Mouse (Mus musculus) retina, adult 2 months (tissue): ENCODE data around the gene Clca3a2.
A peak's percentile ranks its signal among the peaks of the same experiment; 100 is the strongest.
"Not testable (repeated sequence)": the region's sequence is repeated elsewhere in the genome, so short reads cannot be mapped to it uniquely, and the experiment has no call there.

Experiments
- DNase-seq: peaks from one replicate; pipeline ENCODE4 v3.0.0-alpha.2; 2012; ENCODE audit warnings: low read depth, low spot score

Gene Clca3a2

GRCm38 (mm10) chr3:144819219-144819618 lies at the start of gene Clca3a2:
TSS of gene Clca3a2 (minus strand) at chr3:144819494.
- DNase-seq: not testable (repeated sequence)

DNA sequence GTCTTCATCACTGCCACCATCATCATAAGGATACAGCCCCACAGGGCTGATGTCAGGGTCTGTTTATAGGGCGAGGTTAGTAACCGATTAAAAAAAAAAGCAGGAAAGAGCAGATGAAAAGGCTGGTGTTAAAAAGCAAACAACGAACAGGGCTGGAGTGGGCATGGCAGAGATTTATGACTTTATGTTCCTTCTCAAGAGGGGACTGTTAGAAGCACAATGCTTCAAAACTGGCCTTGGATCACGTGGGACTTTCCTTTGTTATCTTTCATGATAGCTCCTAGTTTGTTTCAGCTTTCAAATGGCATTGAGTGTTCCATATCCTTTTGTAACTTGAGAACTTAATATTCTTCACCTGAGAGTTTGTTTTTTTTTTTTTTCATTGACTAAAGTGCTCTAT lies 30.3 kb upstream of the Clca3a2 start:
- DNase-seq: no peak

DNA sequence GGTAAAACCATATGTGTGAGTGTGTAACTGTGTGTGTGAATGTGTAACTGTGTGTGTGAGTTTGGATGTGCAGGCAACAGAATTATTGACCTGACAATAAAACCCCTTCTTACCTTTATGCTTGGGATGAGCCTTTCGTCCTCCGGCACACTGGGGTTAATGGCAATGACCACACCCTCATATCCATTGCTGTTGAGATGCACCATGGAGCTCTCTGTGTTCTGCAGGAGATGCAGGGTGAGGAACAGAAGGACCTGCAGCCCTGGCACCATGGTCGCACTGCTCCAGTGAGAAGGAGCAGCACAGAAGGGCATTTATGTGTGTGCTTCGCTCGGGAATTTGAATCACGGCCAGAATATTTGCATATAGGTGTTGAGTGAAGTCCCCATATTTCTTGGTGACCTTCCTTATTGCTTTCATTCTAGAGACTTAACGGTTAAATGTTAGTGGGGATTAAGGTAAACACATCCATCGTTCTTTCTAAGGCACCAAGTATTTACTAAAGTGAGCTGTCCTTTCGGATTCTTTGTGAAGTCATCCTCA lies 29.8 kb upstream of the Clca3a2 start, which contains the start of gene Clca3b:
Clca3b (minus strand) TSS at position 344 of the 543 bp plus-strand sequence.
- DNase-seq: not testable (repeated sequence)

GRCm38 (mm10) chr3:144827257-144827656 lies 8.0 kb upstream of the Clca3a2 start:
- no peak for DNase-seq

DNA sequence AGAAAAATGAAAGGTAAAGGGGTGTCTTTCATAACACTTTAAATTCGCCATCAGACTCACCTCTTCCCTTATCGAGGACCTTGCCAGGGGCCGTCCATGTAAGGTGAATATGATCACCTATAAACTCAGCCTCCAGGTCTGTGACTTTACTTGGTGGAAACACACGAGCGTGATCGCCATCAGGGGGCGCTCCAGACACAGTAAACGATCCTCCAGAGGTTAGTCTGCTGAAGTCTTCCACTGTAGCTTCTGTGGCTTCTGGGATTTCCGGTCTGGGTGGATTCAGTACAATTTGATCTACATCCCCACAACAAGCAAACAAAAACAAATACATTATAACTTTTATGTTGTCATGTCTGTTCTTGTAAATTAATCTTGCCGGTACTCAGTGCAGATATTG lies 5.9 kb upstream of the Clca3a2 start:
- peak; percentile 50 for DNase-seq

DNA sequence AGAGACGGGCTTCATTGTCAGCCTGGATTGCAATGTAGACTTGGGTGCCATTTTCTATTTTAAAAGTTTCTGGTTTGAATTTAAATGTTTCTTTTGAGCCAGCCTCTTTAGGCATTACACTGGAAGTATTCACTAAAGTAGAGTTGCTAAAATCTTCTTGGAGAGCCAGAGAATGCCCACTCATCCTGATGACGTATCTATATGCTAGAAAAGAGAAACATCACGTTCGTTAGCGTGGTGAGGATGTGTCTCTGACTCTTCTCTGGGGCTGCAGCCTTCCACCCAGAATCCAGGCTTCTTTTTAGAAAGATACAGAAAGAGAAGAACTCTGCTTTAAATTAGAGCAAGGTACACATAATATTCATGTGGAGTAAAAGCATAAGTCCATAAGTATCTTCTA lies 4.0 kb upstream of the Clca3a2 start:
- DNase-seq: no peak

DNA sequence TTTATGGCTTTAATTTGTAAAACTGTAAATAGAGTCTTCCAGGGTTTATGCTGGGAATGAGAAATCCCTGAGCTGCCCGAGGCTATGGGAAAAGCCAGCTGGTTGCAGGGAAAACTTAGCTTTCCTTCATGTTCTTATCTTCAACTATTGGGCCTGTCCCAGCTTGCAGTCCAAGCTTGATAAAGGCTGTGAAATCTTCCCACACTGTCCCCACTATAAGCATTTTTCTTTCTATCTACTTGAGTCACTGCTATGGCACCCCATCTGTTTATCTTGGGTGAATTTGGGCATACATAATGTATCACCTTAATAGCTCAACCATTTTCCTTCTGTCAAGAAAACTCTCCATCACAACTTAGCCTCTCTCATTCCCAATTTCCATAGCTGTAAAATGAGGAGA lies 1.3 kb upstream of the Clca3a2 start:
- no peak for DNase-seq

GRCm38 (mm10) chr3:144813336-144813735 lies 6.0 kb downstream of the Clca3a2 start:
- DNase-seq: not testable (repeated sequence)

GRCm38 (mm10) chr3:144811821-144812220 lies 7.5 kb downstream of the Clca3a2 start:
- no peak for DNase-seq

- DNase-seq: not testable (repeated sequence)
These were observed 11.0 kb downstream of the Clca3a2 start for GRCm38 (mm10) chr3:144808153-144808925.

GRCm38 (mm10) chr3:144806626-144807025 lies 12.7 kb downstream of the Clca3a2 start:
- DNase-seq: not testable (repeated sequence)

- DNase-seq: no peak
These were observed 17.4 kb downstream of the Clca3a2 start for GRCm38 (mm10) chr3:144801861-144802260.

DNA sequence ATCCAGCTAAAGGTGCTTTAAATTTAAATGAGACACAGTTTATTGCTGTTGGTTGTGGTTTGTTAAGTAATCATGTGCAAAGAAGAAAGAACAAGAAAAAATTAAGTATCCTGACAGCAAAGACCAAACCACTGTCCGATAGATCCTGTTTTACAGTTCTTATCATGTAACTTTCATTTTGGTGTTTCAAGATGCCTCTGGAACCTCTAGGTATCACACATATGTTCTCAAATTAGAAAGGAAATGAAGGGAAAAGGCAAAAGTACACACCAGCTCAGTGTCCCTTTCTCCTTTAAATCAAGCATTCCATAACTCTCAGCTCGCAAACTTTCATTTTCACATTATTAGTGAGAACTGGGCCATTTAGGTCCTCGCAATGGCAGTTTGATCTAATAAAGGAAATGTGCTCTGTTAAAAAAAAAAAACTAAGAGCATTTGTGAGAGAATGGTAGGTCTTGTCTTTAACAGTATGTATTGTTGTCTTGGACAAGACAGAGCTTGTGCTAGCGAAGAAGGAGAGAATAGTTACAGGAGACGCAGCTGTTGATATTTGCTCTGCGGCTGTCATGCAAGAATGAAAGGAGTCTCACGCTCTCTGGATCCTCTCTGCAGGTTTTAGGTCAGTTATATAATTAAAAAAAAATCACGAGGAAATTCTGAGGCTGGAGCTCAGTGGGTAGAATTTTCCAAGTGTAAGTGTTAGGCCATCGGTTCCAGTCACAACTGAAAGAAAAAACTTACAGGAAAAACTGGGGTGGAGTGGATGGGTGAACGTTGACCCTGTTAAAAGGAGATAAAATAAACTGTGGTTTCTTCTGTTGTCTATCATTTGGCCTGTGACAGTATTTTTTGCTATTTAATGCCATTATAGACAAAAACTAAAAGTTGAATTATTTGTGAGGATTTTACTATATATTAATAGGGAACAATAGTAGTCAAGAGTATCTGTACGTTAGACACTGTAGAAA lies 33.8 kb downstream of the Clca3a2 start:
- no peak for DNase-seq

GRCm38 (mm10) chr3:144765161-144765560 lies 54.1 kb downstream of the Clca3a2 start:
- no peak for DNase-seq

DNA sequence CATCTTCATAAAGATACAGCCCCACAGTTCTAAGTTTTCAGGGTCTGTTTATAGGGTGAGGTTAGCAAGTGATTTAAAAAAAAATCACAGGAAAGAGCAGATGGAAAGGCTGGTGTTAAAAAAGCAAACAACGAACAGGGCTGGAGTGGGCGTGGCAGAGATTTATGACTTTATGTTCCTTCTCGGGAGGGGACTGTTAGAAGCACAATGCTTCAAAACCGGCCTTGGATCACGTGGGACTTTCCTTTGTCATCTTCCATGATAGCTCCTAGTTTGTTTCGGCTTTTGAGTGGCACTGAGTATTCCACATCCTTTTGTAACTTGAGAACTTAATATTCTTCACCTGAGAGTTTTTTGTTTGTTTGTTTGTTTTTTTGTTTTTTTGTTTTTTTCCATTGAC lies 57.8 kb downstream of the Clca3a2 start:
- DNase-seq: no peak

DNA sequence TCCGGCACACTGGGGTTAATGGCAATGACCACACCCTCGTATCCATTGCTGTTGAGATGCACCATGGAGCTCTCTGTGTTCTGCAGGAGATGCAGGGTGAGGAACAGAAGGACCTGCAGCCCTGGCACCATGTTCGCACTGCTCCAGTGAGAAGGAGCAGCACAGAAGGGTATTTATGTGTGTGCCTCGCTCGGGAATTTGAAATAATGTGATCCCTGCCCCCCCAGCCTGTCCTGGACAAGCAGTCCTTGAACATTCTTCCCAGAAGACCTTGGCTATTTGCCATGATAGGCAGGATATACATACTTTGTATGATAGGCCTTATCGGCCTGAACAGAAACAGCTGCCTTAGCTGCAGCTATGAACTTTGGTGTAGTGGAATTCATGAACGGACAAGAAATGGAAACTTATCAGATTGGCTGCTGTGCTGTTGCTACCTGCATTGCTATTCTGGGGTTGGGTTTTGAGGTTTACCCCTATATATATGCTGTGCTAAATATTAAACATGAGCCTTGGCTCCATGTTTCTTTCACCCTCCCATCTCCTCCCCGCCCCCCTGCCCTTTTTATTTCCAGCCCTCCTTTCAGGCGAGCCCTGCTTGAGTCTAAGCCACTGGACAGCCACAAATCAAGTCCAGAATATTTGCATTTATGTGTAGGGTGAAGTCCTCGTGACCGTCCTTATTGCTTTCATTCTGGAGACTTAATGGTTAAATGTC lies 58.5 kb downstream of the Clca3a2 start, which contains the start of gene Clca3a1:
Clca3a1 (minus strand) TSS at position 386 of the 718 bp plus-strand sequence.
- DNase-seq: no peak

- no peak for DNase-seq
These were observed 59.6 kb downstream of the Clca3a2 start for GRCm38 (mm10) chr3:144759719-144760118.

DNA sequence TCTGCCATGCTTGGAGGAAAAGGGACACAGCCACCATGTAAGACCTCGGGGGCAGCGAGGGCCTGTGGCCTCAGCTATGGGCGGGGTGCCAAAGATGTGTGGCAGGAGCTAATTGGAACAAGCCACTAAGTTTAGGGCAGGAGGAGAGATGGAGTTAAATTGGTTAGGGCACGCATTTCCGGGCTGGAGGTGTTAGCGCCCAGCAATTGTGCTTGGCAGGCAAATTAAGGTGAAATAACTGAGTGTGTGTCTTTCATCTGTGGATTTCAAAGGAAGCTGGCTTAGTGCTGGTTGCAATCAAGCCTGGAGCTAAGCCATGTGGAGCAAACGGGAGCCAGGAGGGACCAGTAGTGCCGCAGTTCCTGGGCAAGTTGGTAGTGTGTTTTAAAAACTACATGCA lies 63.2 kb downstream of the Clca3a2 start:
- DNase-seq: not testable (repeated sequence)

GRCm38 (mm10) chr3:144753120-144753519 lies 66.2 kb downstream of the Clca3a2 start:
- peak; percentile 20 for DNase-seq

GRCm38 (mm10) chr3:144749062-144749963 lies 70.0 kb downstream of the Clca3a2 start:
- DNase-seq: not testable (repeated sequence)
